Mouse (Mus musculus) CH12F3 (cell line): Measurements from ENCODE around the gene Ankrd12.
"Not testable (repeated sequence)": the region's sequence is repeated elsewhere in the genome, so short reads cannot be mapped to it uniquely, and the experiment has no call there.

Experiments
- in situ Hi-C: fragments of 300-500 bp; cut with MboI; formaldehyde crosslinking; loops from 2 replicates; pipeline ENCODE4 v1.14.3; 2020; ENCODE audit warnings: low sequenced_read_pairs

Gene Ankrd12

DNA sequence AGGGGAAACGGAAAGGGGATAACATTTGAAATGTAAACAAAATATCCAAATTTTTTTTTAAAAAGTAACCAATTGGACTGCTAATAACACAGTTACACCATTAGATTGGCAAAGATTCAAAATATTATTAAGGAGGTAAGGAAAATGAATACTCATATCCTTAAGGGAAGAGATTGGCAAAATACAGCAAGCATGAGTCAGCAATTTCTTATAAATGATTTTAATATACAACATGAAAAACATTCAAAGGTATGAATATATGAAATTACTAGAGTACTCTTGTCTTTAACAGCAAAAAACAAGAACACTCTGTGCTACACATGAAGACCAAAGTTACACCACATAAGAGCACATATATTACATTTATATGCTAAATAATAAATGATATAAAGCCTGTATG, 8.1 kb upstream of the Ankrd12 start:
- in situ Hi-C loops = no loop called here

DNA sequence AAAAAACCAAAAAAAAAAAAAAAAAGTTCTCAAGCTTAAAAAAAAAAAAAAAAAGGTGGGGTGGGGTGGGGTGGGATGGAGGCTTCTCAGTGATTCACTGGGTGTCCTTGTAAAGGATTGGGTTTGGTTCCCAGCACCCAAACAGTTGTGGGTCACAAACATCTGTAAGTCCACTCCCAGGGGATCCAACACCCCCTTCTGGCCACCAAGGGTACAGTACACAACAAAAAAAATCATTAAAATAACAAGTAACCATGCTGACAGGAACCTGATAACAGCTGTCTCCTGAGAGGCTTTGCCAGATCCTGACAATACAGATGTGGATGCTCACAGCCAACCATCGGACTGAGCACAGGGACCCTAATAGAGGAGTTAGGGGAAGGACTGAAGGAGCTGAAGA, 7.6 kb upstream of the Ankrd12 start:
- in situ Hi-C loops = no loop called here

DNA sequence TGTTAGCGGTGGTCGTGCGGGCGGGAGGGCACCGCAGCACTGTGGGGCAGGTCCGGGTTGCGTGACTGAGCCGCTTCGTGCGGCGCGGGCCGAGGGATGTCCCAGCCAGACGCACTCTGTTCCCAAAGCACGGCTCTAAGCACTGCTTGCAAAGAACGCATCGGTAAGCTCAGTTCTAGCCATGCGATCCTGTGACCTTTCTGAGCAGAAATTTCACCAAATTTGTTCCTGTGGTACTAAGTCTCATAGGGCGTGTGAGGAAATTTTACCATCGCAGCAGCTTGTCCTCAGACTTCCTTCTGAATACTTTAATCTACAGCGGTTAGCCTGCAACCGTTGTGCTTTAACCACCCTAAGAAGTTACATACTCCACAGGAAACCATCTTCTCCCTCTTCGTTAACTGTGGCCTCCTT, 555 bp upstream of the Ankrd12 start:
- in situ Hi-C loops = no loop called here

DNA sequence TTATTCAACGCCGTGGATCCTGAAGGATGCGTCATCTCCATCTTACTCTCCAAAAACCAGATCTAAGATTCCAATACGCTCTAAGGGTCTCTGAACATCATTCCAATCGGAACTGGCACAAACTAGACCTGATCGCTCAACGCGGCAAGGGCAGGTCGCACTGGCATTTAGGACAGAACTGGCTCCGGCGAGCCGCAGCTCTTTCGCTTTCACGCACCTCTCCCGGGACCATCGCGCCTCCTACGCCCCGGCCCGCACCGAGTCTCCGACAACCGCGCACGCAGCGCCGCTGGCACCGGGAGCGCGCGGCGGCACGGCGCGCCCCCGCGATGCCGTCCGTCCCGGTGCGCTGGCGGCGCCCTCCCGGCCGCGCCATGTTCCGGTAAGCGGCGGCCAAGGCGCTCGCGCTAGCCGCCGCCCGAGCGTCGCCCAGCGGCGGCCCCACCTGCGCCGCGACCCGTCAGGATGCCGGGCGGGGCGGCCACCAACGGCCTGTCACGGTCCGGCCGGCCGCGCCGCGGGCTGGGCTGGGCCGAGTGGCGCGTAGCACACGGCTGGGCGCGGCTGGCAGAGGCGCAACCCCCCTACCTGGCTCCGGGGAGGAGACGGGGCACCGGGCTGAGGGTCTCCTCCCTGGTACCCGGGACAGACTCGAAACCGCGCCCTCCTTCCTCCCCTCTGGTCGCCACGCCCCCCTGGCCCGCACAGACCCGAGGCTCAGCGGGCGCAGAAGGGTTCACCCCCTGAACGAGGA, 538 bp downstream of the Ankrd12 start:
- in situ Hi-C loops = no loop called here

DNA sequence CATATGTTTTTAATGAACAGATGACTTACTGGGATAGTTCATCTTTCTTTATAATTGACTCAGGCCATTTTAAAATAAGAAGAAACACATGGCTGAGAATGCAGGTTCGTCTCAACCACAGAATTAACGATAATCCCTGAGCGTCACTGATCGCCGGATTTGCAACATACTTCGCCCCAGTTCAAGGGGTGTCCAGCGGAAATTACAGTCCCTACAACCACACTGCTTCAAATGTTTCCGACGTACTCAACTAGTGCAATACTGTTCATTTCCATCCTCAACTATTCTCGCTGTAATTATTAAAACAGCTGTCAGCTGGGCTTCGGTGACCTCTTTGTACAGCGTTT, 1.1 kb downstream of the Ankrd12 start:
- in situ Hi-C loops = no loop called here

DNA sequence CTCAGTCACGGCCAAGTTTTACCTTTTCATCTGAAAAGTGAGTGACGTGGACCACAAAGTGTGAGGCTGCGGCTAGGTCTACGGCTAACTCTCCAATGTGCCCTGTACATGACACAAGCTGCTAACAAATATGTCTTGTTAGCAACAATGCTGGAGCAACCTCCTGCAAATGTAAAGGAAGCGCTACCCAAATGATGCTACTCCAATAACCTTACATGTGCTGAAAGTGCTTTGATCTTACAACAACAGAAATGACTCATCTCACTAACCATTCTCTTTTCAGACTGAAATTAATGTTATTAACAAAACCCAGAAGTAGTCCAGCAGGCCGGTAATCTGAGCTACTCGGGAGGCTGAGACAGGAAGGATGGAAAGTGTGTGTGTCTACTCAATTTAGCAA, 2.9 kb downstream of the Ankrd12 start:
- in situ Hi-C loops = no loop called here

DNA sequence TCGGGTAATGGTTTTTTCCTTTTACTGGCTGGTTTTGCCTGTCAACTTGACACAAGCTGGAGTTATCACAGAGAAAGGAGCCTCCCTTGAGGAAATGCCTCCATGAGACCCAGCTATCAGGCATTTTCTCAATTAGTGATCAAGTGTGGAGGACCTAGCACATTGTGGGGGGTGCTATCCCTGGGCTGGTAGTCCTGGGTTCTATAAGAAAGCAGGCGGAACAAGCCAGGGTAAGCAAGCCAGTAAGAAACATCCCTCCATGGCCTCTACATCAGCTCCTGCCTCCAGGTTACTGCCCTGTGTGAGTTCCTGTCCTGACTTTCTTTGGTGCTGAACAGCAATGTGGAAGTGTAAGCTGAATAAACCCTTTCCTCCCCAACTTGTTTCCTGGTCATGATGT, 7.9 kb downstream of the Ankrd12 start:
- in situ Hi-C loops = not testable (repeated sequence)

DNA sequence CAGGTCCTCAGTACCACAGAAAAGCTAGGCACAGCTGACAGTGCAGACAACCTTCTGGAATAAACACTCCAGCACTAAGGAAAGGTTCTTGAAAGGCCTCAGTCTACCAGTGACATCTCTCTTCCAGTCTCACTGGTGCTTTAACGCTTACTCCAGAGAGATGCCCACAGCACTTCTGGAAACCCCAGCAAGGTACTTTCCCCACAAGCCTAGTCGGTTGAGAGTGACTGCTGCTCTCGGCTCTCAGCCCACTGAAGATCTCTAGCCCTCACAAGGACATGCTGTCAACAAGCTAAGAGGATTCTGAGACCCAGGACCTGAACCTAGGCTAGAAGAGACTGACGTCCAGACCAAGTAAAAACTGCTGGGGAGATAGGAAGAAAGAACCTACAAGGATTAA, 11.8 kb downstream of the Ankrd12 start:
- in situ Hi-C loops = no loop called here

DNA sequence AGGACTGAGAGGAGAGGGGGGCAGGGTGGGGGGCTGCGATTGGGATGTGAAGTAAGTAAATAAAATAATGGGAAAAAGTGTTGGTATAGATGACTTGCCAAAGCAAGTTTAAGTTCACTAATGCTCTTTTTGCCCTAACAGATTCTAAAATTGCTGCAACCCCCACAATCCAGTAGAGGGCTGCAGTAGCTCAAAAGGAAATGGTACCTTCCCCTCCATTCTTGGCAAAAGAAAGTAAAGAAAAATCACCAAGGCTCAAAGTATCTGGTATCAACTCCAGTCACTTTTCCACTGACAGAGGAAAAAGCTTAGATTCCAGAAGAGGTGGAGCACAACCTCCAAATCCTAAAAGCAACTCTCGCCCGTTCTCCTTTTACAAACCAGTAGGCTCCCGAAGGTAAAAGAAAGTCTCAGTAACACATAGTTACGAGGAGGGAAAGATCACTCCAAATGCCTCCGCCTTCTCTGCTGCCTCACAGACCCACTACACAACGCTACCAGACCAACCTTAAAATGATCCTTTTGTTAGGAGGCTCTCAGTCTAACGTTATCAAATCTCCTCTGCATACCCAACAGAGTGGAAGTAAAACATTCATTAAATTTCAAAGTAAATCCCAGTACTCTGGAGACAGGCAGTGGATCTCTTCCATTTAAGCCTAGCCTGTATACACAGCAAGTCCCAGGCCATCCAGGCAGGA, 15.5 kb downstream of the Ankrd12 start:
- in situ Hi-C loops = no loop called here

DNA sequence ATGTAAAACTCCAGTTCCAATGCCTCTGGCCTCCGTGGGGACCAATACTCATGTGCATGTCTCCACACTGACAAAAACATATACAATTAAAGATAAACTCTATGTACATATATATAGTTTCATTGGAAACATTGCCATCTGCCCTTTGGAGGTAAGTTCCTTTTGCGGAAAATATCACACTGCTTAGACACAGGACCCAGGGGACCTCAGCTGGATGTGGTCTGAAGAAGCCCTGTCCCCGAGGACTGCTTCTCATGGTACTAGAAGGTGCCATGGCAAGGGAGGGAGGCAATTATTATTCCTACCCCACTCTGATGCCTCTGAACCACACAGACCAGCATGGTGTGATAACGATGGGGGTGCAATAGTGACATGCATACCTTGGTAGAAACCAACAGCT, 18.7 kb downstream of the Ankrd12 start:
- in situ Hi-C loops = no loop called here

DNA sequence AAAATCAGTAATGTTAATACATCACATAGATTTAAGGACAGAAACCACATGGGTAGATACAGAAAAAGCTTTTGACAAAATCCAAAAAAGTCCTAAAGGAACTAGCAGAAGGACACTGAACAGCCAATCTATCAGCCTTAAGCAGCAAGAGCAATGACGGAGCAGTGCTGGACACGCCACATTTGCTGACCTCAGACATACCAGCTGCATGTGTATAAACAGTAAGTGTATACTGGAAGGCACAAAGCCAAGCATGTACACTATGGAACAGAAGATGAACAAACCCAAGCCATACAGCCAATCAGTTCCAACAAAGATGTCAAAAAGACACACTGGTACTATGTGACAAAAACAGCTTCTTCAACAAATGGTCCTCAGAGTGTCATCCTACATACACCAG, 19.7 kb downstream of the Ankrd12 start:
- in situ Hi-C loops = no loop called here

DNA sequence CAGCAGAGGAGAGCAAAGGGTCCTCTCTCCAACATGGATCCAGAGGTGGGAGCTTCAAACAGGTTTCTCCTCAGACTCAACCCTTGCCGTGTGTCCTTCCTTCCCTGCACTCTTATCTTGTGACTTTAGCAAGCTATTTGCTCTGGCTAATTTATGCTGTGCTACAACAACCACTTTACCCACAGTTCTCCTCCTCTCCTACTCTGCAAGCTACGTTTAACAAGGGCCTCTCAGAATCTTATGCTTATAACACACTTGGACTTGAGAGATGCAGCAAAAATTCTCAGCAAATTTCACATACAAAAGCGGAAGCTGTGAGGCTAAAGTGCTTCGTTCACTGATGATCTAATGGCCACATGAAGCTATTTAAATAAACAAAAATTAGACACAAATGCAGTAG, 23.5 kb downstream of the Ankrd12 start:
- in situ Hi-C loops = no loop called here

DNA sequence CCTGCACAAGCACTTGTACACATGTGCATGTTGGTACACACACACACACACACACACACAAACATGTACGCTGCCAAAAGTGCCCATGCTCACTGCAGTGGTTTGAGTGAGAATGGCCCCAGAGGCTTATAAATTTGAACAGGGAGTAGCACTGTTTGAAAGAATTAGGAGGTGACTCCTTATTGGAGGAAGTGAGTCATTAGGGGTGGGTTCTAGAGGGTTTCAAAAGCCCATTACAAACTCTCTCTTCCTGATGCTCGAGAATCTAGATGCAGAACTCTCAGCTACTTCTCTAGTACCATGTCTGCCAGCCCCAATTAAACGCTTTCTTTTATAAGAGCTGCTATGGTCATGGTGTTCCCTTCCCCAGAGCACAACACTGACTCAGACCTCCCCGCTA, 28.1 kb downstream of the Ankrd12 start:
- in situ Hi-C loops = no loop called here

DNA sequence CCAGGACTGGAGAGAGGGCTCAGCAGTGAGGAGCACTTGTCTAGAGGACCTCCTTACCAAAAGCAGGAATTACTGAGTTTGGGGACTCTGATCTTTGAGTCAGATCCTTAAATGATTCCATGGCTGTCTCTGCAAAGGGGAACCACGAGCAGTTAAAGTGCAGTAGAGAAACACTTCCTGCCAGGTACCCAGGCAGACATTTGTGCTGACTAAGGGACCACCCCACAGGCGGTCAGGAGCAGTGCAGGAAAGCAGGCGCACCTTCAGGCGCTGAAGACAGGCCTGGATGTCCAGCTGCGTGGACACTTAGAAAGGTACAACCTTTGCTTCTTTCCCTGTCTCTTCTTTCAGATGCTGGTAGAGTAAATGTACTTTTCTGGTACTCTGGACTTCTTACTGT, 28.7 kb downstream of the Ankrd12 start:
- in situ Hi-C loops = no loop called here

DNA sequence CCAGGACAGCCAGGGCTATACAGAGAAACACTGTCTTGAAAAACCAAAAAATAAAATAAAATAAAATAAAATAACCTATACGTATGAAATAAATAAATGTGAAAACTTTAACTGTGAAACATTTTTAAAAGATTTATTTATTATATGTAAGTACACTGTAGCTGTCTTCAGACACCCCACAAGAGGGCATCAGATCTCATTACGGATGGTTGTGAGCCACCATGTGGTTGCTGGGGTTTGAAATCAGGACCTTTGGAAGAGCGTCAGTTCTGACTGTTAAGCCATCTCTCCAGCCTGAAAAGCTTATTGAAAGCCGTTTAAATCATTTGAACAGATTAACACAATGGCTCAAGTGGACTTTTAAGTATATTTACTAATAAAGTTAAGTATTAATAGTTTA, 33.2 kb downstream of the Ankrd12 start:
- in situ Hi-C loops = not testable (repeated sequence)

DNA sequence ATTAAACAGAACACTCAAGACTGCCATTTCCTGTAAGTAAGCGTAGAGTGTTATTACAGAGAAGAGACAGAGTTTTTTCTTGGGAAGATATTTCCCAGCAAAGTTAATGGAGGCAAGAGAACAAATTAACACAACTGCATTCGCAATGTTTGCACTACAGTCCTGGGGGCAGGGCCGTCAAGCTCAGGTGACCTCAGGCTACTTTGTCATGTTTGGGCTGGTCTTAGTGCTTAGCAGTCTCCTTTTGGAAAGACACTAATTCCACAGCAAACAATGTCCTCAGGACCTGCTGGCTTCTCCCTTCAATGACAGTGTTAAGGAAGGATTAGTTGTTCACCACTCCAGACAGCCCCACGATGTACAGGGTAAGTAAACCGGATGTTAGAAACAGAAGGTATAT, 35.9 kb downstream of the Ankrd12 start:
- in situ Hi-C loops = no loop called here

DNA sequence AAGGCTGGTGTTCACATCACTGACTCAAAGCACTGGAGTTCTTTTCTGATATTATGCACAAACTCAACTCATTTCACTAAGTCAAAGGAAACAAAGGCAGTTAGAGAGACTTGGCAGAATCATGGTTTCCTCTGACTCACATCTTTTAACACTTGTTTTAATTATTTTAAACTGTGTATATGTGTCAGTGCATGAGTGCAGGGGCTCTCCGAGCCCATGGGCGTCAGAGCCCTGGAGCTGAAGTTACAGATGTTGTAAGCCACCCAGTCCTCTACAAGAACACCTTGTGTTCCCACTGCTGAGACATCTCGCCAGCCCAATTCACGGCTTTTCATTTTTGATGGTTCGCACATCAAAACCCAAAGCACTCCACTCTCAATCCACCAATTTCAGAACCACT, 43.6 kb downstream of the Ankrd12 start:
- in situ Hi-C loops = no loop called here

DNA sequence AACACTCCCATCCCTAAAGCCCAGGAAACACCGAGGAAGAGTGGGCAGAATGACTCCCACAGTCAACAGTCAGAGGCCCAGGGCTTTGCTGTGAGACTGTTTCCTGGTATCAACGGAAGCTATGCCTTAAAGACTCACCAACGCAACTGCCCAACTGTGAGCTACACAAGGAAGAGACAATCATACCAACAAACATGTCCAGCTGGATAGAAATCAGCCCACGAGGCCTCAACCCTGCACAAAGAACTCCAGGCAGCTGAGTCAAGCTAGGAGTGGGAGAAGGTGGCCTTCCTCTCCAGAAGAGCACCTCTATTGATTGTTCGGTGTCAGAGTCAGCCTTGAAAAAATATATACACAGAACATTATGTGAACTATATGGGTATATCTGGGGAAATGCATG, 44.9 kb downstream of the Ankrd12 start:
- in situ Hi-C loops = no loop called here

DNA sequence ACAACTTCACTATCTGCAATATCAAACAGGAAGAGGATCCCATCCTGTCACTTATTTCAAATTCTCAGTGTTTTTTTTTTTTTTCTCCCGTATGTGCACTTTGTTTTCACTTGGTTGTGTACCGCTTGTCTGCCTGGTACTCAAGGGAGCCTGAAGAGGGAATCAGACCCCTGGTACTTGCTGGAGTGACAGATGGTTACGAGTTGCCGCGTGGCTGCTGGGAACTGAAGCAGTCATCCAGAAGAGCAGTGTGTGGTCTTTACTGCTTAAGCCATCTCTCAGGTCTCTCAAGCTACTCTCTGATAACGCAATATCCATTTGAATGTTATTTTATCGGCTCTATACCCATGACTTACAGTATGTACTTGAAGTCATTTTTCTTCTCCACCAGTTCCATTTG, 52.7 kb downstream of the Ankrd12 start:
- in situ Hi-C loops = no loop called here

DNA sequence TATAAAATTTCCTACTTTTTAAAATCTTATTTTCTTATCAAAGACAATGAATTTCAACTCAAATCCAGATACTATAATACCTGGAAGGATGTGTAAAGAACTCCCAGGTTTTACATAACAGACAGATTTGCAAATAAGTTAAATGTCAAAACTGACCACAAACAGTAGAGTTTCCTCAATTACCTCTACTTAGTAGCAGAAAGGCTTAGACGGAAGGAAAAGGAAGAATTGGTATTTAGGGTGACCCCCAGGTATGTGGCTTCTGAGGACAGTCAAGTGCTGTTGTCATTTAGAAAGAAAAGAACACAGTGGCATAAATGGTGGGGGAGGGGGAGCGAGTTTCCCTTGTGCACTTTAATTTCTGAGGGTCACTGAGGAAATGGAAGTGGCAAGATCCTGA, 65.1 kb downstream of the Ankrd12 start:
- in situ Hi-C loops = no loop called here

DNA sequence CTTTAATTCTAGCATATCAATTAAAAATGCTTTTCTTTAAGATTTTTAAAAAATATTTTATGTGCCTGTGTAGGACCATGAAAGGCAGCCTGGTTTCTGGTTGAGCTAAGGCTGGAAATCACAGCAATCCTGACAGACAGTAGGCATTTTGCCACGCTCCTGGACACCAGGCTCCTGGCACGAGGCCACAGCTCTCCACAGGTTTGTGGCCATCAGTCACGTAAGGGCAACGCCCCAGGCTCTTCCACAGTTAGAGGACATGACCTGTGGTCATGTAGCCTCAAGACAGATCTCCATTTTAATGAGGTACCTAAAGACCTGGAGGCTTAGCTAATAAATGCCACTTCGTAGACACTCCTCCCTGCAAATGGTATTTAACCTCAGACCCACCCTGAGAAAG, 69.0 kb downstream of the Ankrd12 start:
- in situ Hi-C loops = no loop called here

DNA sequence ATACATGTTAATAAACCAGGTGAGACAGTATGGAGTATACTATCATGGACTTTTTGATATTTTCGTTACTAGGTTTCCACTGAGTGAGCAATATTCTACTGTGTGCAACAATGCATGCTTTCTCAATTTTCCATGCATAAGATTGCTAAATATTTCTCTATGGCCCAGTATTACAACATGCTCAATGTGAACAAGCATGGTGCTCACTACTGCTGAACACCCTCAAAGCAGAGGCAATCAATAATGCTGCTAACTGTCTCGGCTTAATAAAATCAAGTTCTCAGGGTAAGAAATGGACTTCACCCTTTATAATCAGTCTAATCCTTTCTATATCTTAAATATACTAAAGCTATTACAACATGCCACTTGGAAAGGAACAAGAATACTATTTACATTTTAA, 69.4 kb downstream of the Ankrd12 start:
- in situ Hi-C loops = no loop called here
